Mouse (Mus musculus): ENCODE data around the gene Ube2c. TPM values are rescaled to one million over a fixed set of nuclear protein-coding genes. Genes with fewer than 3 reads are reported as not detected.
A peak's percentile ranks its signal among the peaks of the same experiment; 100 is the strongest.

The Ube2c gene
- total RNA-seq, 4 experiments from 2014 or later = 0.33 to 0.81 (median 0.48) TPM; not detected in 1

GRCm38 (mm10) chr2:164821060-164821459 is 51.4 kb downstream of the Ube2c start:
- no peak for DNase-seq (ENCODE audit: low spot score in 2 of 2)

GRCm38 (mm10) chr2:164822636-164823165 is 53.0 kb downstream of the Ube2c start, which contains the start of gene Zswim1:
Gene Zswim1, plus strand, starts transcription at chr2:164822686.
- peak; percentile 99 to 100 for DNase-seq (ENCODE audit: low spot score in 2 of 2)

- no peak for DNase-seq (ENCODE audit: low spot score in 2 of 2)
Observed at GRCm38 (mm10) chr2:164823181-164823585, 53.5 kb downstream of the Ube2c start.

- no peak for DNase-seq (ENCODE audit: low spot score in 2 of 2)
Observed at GRCm38 (mm10) chr2:164823969-164824368, 54.3 kb downstream of the Ube2c start.

GRCm38 (mm10) chr2:164825521-164825920 is 55.8 kb downstream of the Ube2c start:
- DNase-seq (ENCODE audit: low spot score in 2 of 2) = no peak

- no peak for DNase-seq (ENCODE audit: low spot score in 2 of 2)
Observed at GRCm38 (mm10) chr2:164827146-164827850, 57.6 kb downstream of the Ube2c start.

Other genes with a start within 250 kb of the Ube2c start
- gene Wfdc2, start 207.5 kb upstream of the Ube2c start, total RNA-seq (2022) = 1 to 10 TPM in 1 of 4 experiments, under 1 TPM in 3; 0.55 to 1.1 (median 0.84) TPM
- gene Spint3, start 196.4 kb upstream of the Ube2c start, total RNA-seq (2022) = not detected
- not detected for gene Wfdc6a, start 184.5 kb upstream of the Ube2c start, total RNA-seq (2022)
- gene Eppin, start 176.3 kb upstream of the Ube2c start, total RNA-seq (2022) = not detected
- not detected for gene Wfdc6b, start 156.4 kb upstream of the Ube2c start, total RNA-seq (2022)
- not detected for gene Wfdc8, start 156.3 kb upstream of the Ube2c start, total RNA-seq (2022)
- not detected for gene Wfdc16, start 131.1 kb upstream of the Ube2c start, total RNA-seq (2022)
- gene Wfdc10, start 113.9 kb upstream of the Ube2c start, total RNA-seq (2022) = not detected
- not detected for gene Wfdc9, start 113.3 kb upstream of the Ube2c start, total RNA-seq (2022)
- not detected for gene Wfdc11, start 95.8 kb upstream of the Ube2c start, total RNA-seq (2022)
- gene Wfdc13, start 84.8 kb upstream of the Ube2c start, total RNA-seq (2022) = not detected
- gene Spint4, start 71.4 kb upstream of the Ube2c start, total RNA-seq (2022) = not detected
- gene Spint5, start 54.6 kb upstream of the Ube2c start, total RNA-seq (2022) = not detected
- gene Wfdc3, start 24.0 kb upstream of the Ube2c start, total RNA-seq (2022) = 1 to 10 TPM in 3 of 4 experiments, under 1 TPM in 1; 0.99 to 2.4 (median 1.8) TPM
- gene Dnttip1, start 23.9 kb upstream of the Ube2c start, total RNA-seq (2022) = 10 to 100 TPM; 32.6 to 36.7 (median 35.3) TPM
- 1 to 10 TPM in 1 of 4 experiments, not detected in 3; 1.4 TPM for gene Tnnc2, start 10.1 kb downstream of the Ube2c start, total RNA-seq (2022)
- gene Snx21, start 15.9 kb downstream of the Ube2c start, total RNA-seq (2022) = 10 to 100 TPM; 33.0 to 44.9 (median 39.9) TPM
- gene Acot8, start 35.0 kb downstream of the Ube2c start, total RNA-seq (2022) = 10 to 100 TPM; 25.1 to 34.0 (median 27.7) TPM
- gene Zswim3, start 35.2 kb downstream of the Ube2c start, total RNA-seq (2022) = 10 to 100 TPM in 1 of 4 experiments, 1 to 10 TPM in 3; 8.3 to 10.2 (median 9.5) TPM
- gene Zswim1, start 52.8 kb downstream of the Ube2c start, total RNA-seq (2022) = 10 to 100 TPM; 22.2 to 25.1 (median 22.9) TPM
- gene Spata25, start 58.6 kb downstream of the Ube2c start, total RNA-seq (2022) = 1 to 10 TPM in 1 of 4 experiments, under 1 TPM in 1, not detected in 2; 0.54 to 1.3 TPM
- 100 to 1,000 TPM in 3 of 4 experiments, 10 to 100 TPM in 1; 96.9 to 242 (median 147) TPM for gene Ctsa, start 63.0 kb downstream of the Ube2c start, total RNA-seq (2022)
- gene Neurl2, start 63.6 kb downstream of the Ube2c start, total RNA-seq (2022) = 1 to 10 TPM; 1.6 to 4.9 (median 3.6) TPM
- gene Pltp, start 87.8 kb downstream of the Ube2c start, total RNA-seq (2022) = 100 to 1,000 TPM in 2 of 4 experiments, 10 to 100 TPM in 2; 81.0 to 114 (median 96.0) TPM
- 10 to 100 TPM; 40.5 to 62.8 (median 49.0) TPM for gene Pcif1, start 109.4 kb downstream of the Ube2c start, total RNA-seq (2022)
- 10 to 100 TPM; 24.8 to 33.0 (median 29.0) TPM for gene Zfp335, start 141.9 kb downstream of the Ube2c start, total RNA-seq (2022)
- gene Mmp9, start 170.9 kb downstream of the Ube2c start, total RNA-seq (2022) = 1 to 10 TPM; 1.5 to 2.2 (median 2.0) TPM
- gene Slc12a5, start 190.9 kb downstream of the Ube2c start, total RNA-seq (2022) = 100 to 1,000 TPM; 370 to 437 (median 422) TPM